Mouse (Mus musculus) megakaryocyte, embryonic 14.5 days (primary cell): ENCODE measurements around the gene Hoxb7.

Experiments used
- FLI1 ChIP-seq: IDR thresholded peaks from 2 replicates; pipeline ENCODE4 v1.6.1; 2012; ENCODE audit warnings: low read length, inconsistent platforms, mixed read lengths
- GATA1 ChIP-seq: IDR thresholded peaks from 3 replicates; pipeline ENCODE4 v1.6.1; 2012; ENCODE audit warnings: mixed read lengths, low read length, inconsistent platforms, borderline replicate concordance

DNA sequence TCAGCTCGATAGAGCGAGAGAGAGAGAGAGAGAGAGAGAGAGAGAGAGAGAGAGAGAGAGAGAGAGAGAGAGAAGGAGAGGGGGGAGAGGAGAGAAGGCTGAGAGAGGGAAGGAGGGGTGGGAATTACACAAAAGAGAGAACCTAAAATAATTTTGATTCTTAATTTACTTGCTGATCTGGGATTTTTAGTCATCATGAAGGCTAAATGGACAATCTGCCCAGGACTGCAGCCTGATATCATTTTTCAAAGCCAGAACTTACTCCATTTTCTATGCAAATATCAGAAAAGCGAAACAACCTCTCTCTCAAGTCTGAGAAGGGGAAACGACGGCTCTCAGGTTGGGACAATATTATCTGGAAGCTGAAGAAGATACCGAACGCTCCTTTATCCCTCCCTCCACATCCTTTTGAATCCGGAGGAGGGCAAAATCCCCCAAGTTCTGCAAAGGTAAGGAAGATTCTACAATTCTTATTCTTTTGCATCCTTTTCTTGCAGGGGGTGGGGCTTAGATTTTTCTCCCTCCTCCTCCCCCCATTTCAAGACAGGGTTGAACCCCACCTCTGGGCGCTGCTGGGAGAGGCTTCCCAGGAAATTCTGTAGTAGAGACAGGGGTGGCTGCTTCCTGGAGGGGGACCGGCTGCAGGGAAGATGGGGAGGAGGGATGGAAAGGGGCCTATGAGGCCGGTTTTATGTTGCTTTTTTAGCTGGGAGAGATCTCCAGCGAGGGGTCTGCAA, 6.3 kb downstream of the Hoxb7 start:
- no peak for TF ChIP-seq GATA1
- no peak for TF ChIP-seq FLI1
